Mouse (Mus musculus) brain, embryonic 14.5 days (tissue): ENCODE results near the gene Per2.

Experiments used
- CTCF ChIP-seq: fragments of 200-500 bp; IDR thresholded peaks from 2 replicates; pipeline ENCODE4 v1.5.1; 2012; ENCODE audit warnings: inconsistent platforms, mild to moderate bottlenecking, moderate library complexity, borderline replicate concordance; ENCODE audit not compliant: insufficient read depth, insufficient read length; ENCODE audit errors: extremely low read depth
- POLR2A ChIP-seq: fragments of 200-500 bp; IDR thresholded peaks from 2 replicates; pipeline ENCODE4 v1.6.1; 2012; ENCODE audit warnings: mild to moderate bottlenecking, inconsistent platforms, borderline replicate concordance; ENCODE audit not compliant: poor library complexity, insufficient read depth, insufficient read length, severe bottlenecking; ENCODE audit errors: extremely low read depth

- TF ChIP-seq CTCF (no peak), POLR2A (no peak)
Observed at GRCm38 (mm10) chr1:91460069-91460468, 945 bp upstream of the Per2 start.
